Mouse (Mus musculus) kidney, adult 11 months (tissue): Measurements from ENCODE around the gene Gm11444.

Source experiments
- DNase-seq: peaks from one replicate; pipeline ENCODE4 v3.0.0; 2022

Gene Gm11444

GRCm38 (mm10) chr11:85857997-85858698 is 8.0 kb upstream of the Gm11444 start:
- DNase-seq, result no peak

GRCm38 (mm10) chr11:85850758-85851157 is 625 bp upstream of the Gm11444 start:
- DNase-seq, result no peak

GRCm38 (mm10) chr11:85849037-85849436 is 1.1 kb downstream of the Gm11444 start:
- peak; percentile 74 for DNase-seq

- DNase-seq, result peak; percentile 67
Observed at GRCm38 (mm10) chr11:85846509-85846908, 3.6 kb downstream of the Gm11444 start.

DNA sequence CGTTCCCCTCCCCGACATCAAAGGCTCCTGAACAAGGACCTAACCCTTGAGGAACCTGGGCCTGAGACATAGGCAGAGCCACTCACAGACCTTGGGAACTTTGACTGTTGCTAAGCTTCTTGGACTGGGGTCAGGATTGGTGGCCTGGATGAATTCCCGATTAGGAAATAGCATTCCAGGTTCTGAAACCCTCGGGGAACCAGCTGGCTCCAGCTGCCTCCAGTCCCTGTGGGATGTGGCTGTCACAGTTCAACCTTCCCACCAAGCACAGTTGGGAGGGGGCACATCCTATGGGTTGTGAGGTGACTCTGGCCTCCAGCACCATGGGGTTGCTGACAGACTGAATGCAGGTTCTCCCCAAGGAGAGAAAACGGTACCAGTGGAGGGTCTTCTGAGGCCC is 4.2 kb downstream of the Gm11444 start:
- DNase-seq, result peak; percentile 72

- peak; percentile 82 for DNase-seq
Observed at GRCm38 (mm10) chr11:85844971-85845370, 5.2 kb downstream of the Gm11444 start.

DNA sequence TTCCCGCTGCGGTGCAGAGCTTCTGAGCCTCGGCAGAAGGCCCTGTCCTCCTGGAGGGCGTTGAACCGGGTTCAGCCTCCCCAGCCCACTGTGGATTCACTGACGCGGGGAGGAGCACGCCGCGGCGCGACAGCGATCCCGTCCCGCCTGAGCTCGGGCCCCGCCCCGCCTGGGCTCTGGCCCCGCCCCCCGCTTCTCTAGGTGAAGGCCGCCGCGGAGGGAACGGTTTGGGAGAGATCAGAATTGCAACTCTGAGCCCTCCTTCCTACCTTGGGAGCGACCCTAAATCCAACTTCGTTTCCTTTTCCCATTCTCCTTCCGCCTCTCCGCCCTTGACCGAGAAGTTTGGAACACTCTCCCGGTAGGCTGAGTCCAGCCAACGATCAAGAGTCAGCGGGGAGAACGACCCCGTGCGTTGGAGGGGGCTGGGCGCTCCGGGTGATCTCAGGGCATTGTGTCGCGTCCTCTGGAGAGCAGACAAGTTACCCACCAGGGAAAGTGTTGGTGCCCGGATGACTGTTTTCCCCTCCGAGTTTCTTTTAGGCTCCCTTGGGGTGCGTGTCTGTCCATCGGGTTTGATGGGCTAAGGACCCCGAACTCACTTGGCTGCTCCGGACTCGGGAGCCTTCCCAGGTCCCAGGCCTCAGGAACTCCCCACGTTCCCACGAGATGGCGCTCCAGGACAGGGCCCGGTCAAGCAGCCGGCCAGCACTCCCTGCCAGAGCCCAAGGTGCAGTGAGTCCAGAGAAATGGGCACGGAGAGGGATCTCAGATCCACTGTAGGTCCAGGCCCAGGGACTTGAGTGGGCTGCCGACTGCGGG is 5.8 kb downstream of the Gm11444 start:
- peak; percentile 86 for DNase-seq

DNA sequence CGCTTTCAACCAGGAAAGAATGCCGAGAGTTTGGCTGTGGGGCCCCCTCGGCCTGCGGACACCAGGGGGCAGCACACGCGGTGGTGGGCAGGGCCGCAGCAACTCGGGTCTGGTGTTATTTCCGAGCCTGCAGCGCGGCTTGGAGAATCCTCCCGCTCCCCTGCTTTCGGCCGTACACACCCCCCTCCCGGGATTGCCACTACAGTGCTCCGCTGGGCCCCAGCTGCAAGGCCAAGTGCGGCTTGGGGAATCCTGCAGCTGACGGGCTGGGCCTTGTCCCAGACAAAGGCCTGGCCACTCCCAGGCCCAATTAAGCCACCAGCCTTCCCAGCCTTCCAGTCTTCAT is 6.8 kb downstream of the Gm11444 start:
- peak; percentile 73 for DNase-seq

DNA sequence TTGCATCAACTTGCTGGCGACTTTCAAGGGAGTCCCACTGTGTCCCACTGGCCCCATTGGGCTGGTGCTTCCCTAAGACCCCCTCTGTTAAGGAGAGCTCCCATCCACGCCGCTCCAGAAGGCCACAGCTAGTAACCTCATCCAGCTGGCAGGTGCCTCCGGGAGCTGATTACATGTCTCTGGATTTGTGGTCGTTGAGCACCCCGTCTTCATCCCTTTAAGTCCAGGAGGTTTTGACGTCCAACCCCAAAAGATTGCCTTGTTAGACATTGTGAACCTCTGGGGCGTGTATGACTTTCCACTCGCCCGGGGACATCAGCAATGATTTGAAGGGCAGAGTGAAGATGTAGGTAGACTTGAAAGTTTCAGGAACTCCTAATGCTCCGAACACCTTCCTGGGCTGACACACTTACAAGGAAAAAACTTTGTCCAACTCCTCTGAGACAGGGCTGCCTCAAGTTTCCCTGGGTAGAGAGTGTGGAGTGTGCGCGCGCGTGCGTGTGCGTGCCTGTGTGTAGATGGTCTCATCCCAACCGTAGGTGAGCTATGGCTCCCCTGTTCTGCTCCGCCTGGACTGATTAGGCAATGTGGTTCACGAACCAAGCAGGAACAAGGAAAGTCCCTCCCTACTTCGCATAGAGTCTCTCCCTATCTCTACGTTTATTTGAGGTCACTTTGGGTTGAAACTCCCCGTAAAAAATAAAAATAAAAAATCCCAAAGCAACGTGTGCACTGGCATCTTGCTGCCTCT is 7.4 kb downstream of the Gm11444 start:
- DNase-seq, result peak; percentile 27

DNA sequence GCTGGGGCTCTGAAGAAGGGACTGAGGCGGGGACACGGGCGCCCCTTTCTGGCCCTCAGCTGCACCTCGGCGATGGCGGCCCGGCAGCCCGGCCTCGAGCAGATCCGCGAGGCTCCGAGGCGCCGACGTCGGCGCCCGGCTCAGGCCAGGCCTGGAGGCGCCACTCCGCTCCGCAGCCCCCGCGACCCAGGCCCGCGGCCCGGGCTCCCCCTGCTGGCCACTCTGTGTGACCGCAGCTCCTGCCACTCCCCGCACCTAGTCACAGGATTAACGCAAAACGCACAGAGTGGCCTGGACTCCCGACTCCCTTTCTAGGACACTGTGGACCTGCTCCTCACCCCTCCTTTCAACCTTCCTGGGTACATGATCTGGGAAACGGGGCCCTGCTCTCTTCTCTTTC is 8.2 kb downstream of the Gm11444 start:
- DNase-seq, result no peak

- no peak for DNase-seq
Observed at GRCm38 (mm10) chr11:85841211-85841681, 8.9 kb downstream of the Gm11444 start.

DNA sequence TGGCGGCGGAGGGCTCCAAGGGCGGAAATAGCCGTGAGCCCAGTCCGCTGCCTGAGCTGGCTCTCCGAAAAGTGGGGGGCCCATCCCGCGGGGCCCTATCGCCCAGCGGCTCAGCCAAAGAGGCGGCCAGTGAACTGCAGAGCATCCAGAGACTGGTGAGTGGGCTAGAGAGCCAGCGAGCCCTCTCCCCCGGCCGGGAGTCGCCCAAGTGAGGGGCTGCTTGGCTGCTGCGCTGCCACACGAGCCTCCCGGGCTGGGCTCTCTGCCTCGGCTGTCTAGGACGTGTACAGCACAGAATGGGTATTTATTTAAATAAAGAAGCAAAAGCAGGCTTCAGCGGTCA is 9.4 kb downstream of the Gm11444 start:
- no peak for DNase-seq

DNA sequence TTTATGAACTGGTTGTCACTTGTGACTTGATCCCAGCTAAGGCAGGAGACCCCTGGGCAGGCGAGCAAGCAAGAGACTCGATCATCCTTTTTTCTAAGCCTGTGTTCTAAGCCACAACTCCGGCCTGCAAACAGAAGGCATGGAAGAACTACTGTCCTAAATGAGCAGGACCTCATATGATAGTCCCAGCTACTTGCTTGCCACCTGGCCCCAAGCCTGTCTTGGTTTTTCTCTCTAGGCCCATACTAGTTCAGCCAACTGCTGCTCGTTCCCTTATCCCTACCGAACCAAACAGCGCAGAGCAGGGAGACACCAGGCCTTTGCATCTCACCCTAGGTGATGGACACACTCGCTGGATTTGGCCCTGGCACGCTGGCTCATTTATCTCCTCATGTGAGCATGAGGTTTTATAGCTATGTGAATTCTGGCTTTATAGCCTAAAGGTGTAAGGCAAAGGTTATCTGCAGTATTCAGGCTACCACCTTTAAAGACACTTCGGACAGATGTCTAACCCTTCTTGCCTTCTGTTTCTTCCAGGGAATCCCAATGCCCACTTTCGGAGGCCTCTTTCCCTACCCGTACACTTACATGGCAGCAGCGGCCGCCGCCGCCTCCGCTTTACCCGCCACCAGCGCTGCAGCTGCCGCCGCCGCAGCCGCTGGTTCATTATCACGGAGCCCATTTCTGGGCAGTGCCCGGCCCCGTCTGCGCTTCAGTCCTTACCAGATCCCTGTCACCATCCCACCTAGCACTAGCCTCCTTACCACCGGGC is 9.9 kb downstream of the Gm11444 start:
- DNase-seq, result no peak

DNA sequence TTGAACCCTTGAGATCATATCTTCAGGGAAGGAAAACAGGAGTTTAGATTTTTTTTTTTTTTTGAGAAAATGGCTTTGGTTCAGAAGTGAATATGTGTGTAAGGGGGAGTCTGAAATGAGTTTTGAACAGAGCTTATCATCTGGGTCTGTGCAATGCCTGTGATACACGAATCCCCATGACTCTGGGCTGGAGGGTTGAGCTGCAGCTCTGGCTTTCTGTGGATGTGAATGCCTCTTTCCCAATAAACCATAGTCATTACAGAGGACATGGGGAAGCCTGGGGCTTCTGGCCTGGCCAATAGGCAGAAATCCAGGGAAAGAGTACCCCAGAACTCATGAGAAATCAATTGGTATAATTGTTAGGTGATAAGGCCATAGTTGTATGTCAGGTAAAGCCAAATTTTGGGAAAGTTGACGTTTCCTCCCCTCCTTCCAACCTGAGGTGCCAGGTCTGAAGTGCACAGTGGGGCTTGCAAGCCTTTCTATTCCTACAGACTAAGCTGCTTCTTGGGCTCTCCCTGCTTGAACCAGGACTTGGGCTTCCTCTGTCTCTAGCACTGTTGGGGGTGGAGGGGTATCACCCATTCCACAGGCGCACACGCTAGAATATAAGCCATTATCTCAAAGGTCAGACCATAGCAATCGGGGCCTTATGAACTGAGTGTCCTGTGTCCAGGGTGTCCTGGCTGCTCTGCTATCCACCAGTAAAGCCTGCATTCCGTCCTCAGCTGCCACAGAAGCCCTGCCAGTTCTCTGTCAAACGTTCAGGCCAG is 10.7 kb downstream of the Gm11444 start:
- DNase-seq, result no peak

GRCm38 (mm10) chr11:85838424-85839257 is 11.5 kb downstream of the Gm11444 start:
- DNase-seq, result no peak

- no peak for DNase-seq
Observed at GRCm38 (mm10) chr11:85837648-85838423, 12.3 kb downstream of the Gm11444 start.

GRCm38 (mm10) chr11:85837291-85837647 is 12.9 kb downstream of the Gm11444 start:
- no peak for DNase-seq

DNA sequence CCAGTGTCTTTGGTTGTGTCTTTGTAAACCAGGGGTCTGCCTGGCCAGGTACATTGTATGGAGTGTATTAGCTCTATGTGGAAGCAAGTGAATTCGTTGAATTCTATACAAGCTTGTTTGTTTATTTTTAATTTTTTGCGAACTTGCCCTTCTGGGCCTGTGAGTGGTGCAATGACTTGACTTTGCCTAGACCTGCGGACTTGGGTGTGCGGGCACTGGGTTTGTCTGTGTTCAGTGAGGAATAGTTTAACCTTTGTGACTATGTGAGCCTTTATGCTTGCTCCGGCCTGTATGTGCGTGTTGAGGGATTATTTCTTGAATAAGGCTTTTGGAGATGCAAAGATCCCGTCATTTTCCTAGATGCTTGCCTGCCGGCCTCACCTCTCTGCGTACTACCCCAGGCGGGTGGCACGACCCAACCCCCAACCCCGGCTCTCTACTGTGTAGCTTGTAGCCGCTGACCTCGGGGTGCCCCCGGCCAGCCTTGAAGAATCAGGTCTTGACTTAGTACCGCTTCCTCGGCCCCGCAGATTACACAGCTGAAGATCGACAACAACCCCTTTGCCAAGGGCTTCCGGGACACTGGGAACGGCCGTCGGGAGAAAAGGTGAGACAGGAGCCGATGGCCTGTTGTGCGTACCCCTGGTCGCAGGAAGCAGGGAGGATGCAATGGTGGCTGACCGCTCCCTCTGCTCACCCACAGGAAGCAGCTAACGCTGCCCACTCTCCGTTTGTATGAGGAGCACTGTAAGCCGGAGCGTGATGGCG is 13.4 kb downstream of the Gm11444 start:
- DNase-seq, result no peak

DNA sequence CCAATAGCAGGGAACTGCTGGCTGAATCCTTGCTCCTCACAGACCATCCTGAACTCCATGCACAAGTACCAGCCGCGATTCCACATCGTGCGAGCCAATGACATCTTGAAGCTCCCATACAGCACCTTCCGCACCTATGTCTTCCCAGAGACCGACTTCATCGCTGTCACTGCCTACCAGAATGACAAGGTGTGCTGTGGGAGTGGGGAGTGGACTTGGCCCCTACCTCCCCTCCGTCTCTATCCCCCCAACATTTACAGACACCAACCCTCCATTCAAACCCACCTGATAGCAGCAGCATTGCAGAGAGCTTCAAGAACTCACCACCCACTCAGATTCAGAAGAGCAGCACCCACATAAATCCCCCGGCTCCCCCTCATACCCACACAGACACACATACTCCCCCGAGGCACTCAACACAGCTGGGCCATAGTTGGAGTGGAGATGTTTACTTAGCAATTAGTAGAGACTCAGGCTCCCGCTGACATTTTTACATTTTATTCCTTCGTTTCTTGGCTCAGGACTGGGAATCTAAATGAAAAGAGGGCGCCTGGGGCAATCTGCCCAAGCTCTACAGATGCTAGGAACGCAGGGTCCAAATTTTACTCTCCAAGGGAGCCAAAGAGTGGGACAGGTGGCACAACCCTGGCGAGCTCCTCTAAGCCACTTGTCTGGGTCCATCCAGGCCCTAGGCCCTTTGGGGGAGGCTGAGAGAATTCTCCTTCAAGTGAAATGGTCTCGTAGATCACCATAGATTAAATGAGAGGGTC is 14.2 kb downstream of the Gm11444 start:
- DNase-seq, result no peak
